In the genomic region with DNA sequence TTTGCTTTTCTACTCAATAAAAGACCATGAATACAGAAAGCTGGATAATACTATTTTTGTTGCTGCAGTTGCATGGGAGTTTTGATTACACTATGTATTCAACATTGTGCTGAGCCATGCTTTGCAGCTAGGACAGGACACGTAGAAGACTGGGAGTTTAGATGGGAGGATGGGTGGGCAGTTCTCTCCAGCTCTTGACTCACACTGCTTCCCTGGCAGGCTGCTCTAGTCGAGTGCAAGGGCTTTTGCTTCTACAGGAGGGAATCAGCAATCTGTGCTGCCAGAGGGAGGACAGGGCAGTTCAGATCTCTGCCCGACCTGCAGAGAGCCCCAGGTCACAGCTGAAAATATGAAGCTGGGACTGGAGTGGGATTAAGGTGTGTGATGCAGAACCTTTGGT, we compare ENCODE assay signal across 25 mouse cellular contexts.
A peak's percentile ranks its signal among the peaks of the same experiment; 100 is the strongest.
DNase-seq lines count a peak whose midpoint lies in the region; ATAC-seq lines count a peak whose summit lies in the region.
"Had no signal": no experiment of that assay in that cellular context is flagged by ENCODE, and none has a peak within 500 bp of the region (broad histone marks: within the 10 kb centered on the region; RNA-seq: fewer than 3 reads in every experiment).

No protein-coding gene starts in this region.

- no peaks in the 10 kb centered on the region for H3K27me3 ChIP-seq in stomach, embryonic 16.5 days (ENCODE audit: control insufficient read depth, insufficient read depth, low read length)
- no peaks in the 10 kb centered on the region for H3K27me3 ChIP-seq in hindbrain, embryonic 14.5 days (ENCODE audit: control insufficient read depth, insufficient read depth, low read length)
- H3K27me3 ChIP-seq: forebrain, embryonic 15.5 days; liver, embryonic 13.5 days; midbrain, embryonic 13.5 days had no signal

- 16% methylated on average over 3 of the region's 3 CpGs for WGBS in stomach, embryonic 16.5 days
- 36% methylated on average over 3 of the region's 3 CpGs for WGBS in hindbrain, embryonic 14.5 days

- ATAC-seq in stomach, embryonic 16.5 days (ENCODE audit: insufficient read depth, low FRiP score) = no peak
- ATAC-seq in hindbrain, embryonic 14.5 days (ENCODE audit: low FRiP score) = no peak
- ATAC-seq: forebrain, embryonic 15.5 days; lung, postnatal 0 days; midbrain, embryonic 13.5 days had no signal

- peak overlapping the region; percentile 51 for H3K27ac ChIP-seq in stomach, embryonic 16.5 days (ENCODE audit: low read length)
- H3K27ac ChIP-seq in hindbrain, embryonic 14.5 days = no peak overlapping the region
- H3K27ac ChIP-seq: forebrain, embryonic 10.5 days; forebrain, embryonic 15.5 days; heart, adult 2 months; hindbrain, embryonic 13.5 days; limb, embryonic 15.5 days; liver, embryonic 13.5 days; midbrain, embryonic 13.5 days had no signal

- H3K4me1 ChIP-seq in stomach, embryonic 16.5 days (ENCODE audit: control insufficient read depth, insufficient read depth, low read length) = peaks cover 4% of the 10 kb centered on the region; the same call in 1 of the 2 replicates
- H3K4me1 ChIP-seq in hindbrain, embryonic 14.5 days (replicated peaks; ENCODE audit: control insufficient read depth, insufficient read depth, low read length) = no peaks in the 10 kb centered on the region
- H3K4me1 ChIP-seq: forebrain, embryonic 15.5 days; heart, embryonic 12.5 days had no signal

- peak; percentile 7 to 12 for DNase-seq in left cerebral cortex, adult 18-20 months (ENCODE audit: low spot score in 2 of 2)
- DNase-seq in left cerebral cortex, adult 11 months (ENCODE audit: low spot score) = no peak
- peak; percentile 81 for DNase-seq in NIH3T3 (ENCODE audit: low read depth)
- DNase-seq in brain, adult 2 months (ENCODE audit: low read depth, low spot score) = peak; percentile 75
- DNase-seq in ovary, postnatal 36 days (ENCODE audit: low spot score) = no peak
- no peak for DNase-seq in hindbrain, embryonic 14.5 days (ENCODE audit: low spot score)
- DNase-seq: cerebellum, adult 8-10 months; heart, adult 2 months; heart, postnatal 4 days; kidney, adult 11 months; kidney, postnatal 14 days; layer of hippocampus, adult 9-11 months; liver, embryonic 13.5 days; lung, adult 18-20 months; lung, postnatal 4 days; right cerebral cortex, postnatal 14 days; thymus, postnatal 4 days had no signal

- no peak overlapping the region for H3K4me3 ChIP-seq in stomach, embryonic 16.5 days (replicated peaks; ENCODE audit: low read length)
- no peak overlapping the region for H3K4me3 ChIP-seq in hindbrain, embryonic 14.5 days (replicated peaks; ENCODE audit: low read length)
- H3K4me3 ChIP-seq: forebrain, embryonic 10.5 days; forebrain, embryonic 15.5 days; heart, adult 2 months; heart, embryonic 12.5 days; hindbrain, embryonic 13.5 days; limb, embryonic 15.5 days; liver, embryonic 13.5 days; midbrain, embryonic 13.5 days had no signal

- H3K9ac ChIP-seq in stomach, embryonic 16.5 days (ENCODE audit: low read length) = no peak overlapping the region
- no peak overlapping the region for H3K9ac ChIP-seq in hindbrain, embryonic 14.5 days
- H3K9ac ChIP-seq: forebrain, embryonic 15.5 days; heart, embryonic 12.5 days; hindbrain, embryonic 13.5 days; limb, embryonic 15.5 days; liver, embryonic 13.5 days; midbrain, embryonic 13.5 days had no signal

- H3K9me3 ChIP-seq in stomach, embryonic 16.5 days (replicated peaks; ENCODE audit: control insufficient read depth, low read length) = no peaks in the 10 kb centered on the region
- no peaks in the 10 kb centered on the region for H3K9me3 ChIP-seq in hindbrain, embryonic 14.5 days (ENCODE audit: control insufficient read depth, low read length)
- H3K9me3 ChIP-seq: forebrain, embryonic 10.5 days; forebrain, embryonic 15.5 days; heart, embryonic 12.5 days; hindbrain, embryonic 13.5 days; limb, embryonic 15.5 days; liver, embryonic 13.5 days; midbrain, embryonic 13.5 days had no signal

- no peak overlapping the region for H3K4me2 ChIP-seq in stomach, embryonic 16.5 days (ENCODE audit: low read depth, low read length)
- no peak overlapping the region for H3K4me2 ChIP-seq in hindbrain, embryonic 14.5 days (replicated peaks)
- H3K4me2 ChIP-seq: forebrain, embryonic 15.5 days; heart, embryonic 12.5 days; hindbrain, embryonic 13.5 days; limb, embryonic 15.5 days; liver, embryonic 13.5 days; midbrain, embryonic 13.5 days had no signal

- H3K36me3 ChIP-seq in stomach, embryonic 16.5 days (ENCODE audit: control insufficient read depth, insufficient read depth, low read length) = no peaks in the 10 kb centered on the region
- no peaks in the 10 kb centered on the region for H3K36me3 ChIP-seq in hindbrain, embryonic 14.5 days (replicated peaks; ENCODE audit: control insufficient read depth, insufficient read depth)
- H3K36me3 ChIP-seq: forebrain, embryonic 10.5 days; forebrain, embryonic 15.5 days; heart, embryonic 12.5 days; hindbrain, embryonic 13.5 days; limb, embryonic 15.5 days; liver, embryonic 13.5 days; midbrain, embryonic 13.5 days had no signal

Comparison
In these comparisons a context has a peak if more than half of its experiments do, and no peak if none do; other contexts are left out.
1. DNase-seq: peak in left cerebral cortex, adult 18-20 months (2 of 2), NIH3T3 (single experiment) and brain, adult 2 months (single experiment); none in left cerebral cortex, adult 11 months (single experiment), ovary, postnatal 36 days (single experiment) and hindbrain, embryonic 14.5 days (single experiment).